Mouse (Mus musculus) right cerebral cortex, adult 18-20 months (tissue): ENCODE data around the gene Syce1l.

Source experiments
- DNase-seq: peaks from one replicate; pipeline ENCODE4 v3.0.0; 2022; ENCODE audit warnings: mixed read lengths

Syce1l gene

GRCm38 (mm10) chr8:113642926-113643325, at the start of gene Syce1l:
Gene Syce1l (plus strand): TSS chr8:113643213.
- DNase-seq = no peak

- no peak for DNase-seq
These were observed 44.6 kb upstream of the Syce1l start for GRCm38 (mm10) chr8:113598401-113598800.

GRCm38 (mm10) chr8:113632634-113633033, 10.4 kb upstream of the Syce1l start:
- DNase-seq = peak; percentile 56

- DNase-seq = no peak
These were observed 8.9 kb upstream of the Syce1l start for GRCm38 (mm10) chr8:113634161-113634560.

GRCm38 (mm10) chr8:113634670-113635591, 8.1 kb upstream of the Syce1l start, which contains the start of gene Mon1b:
Gene Mon1b (plus strand): TSS chr8:113635587.
- peak; percentile 98 for DNase-seq

GRCm38 (mm10) chr8:113635592-113636279, 7.3 kb upstream of the Syce1l start:
- DNase-seq = no peak

- no peak for DNase-seq
These were observed 6.8 kb upstream of the Syce1l start for GRCm38 (mm10) chr8:113636280-113636628.

GRCm38 (mm10) chr8:113640357-113640756, 2.7 kb upstream of the Syce1l start:
- no peak for DNase-seq

- DNase-seq = no peak
These were observed 632 bp downstream of the Syce1l start for GRCm38 (mm10) chr8:113643479-113644210.

- no peak for DNase-seq
These were observed 2.2 kb downstream of the Syce1l start for GRCm38 (mm10) chr8:113645220-113645619.

- no peak for DNase-seq
These were observed 9.4 kb downstream of the Syce1l start for GRCm38 (mm10) chr8:113652450-113652849.

GRCm38 (mm10) chr8:113653151-113653550, 10.1 kb downstream of the Syce1l start:
- no peak for DNase-seq

- no peak for DNase-seq
These were observed 13.1 kb downstream of the Syce1l start for GRCm38 (mm10) chr8:113656154-113656553.

- no peak for DNase-seq
These were observed 13.8 kb downstream of the Syce1l start for GRCm38 (mm10) chr8:113656681-113657298.

- no peak for DNase-seq
These were observed 17.1 kb downstream of the Syce1l start for GRCm38 (mm10) chr8:113660128-113660527.

GRCm38 (mm10) chr8:113664544-113664943, 21.5 kb downstream of the Syce1l start:
- peak; percentile 89 for DNase-seq

- no peak for DNase-seq
These were observed 22.0 kb downstream of the Syce1l start for GRCm38 (mm10) chr8:113665036-113665435.

GRCm38 (mm10) chr8:113665951-113666350, 22.9 kb downstream of the Syce1l start:
- DNase-seq = no peak

GRCm38 (mm10) chr8:113666714-113667432, 23.9 kb downstream of the Syce1l start:
- no peak for DNase-seq

- no peak for DNase-seq
These were observed 26.9 kb downstream of the Syce1l start for GRCm38 (mm10) chr8:113669924-113670323.

GRCm38 (mm10) chr8:113672599-113673255, 29.7 kb downstream of the Syce1l start:
- DNase-seq = no peak
